Mouse (Mus musculus) spleen, postnatal 14 days (tissue): Measurements from ENCODE around the gene Pip.

ENCODE experiments used
- DNase-seq, 2 experiments: peaks; one replicate each; pipeline ENCODE4 v3.0.0; 2021 to 2022; ENCODE audit warnings: low spot score in 2 of 2

Pip gene

DNA sequence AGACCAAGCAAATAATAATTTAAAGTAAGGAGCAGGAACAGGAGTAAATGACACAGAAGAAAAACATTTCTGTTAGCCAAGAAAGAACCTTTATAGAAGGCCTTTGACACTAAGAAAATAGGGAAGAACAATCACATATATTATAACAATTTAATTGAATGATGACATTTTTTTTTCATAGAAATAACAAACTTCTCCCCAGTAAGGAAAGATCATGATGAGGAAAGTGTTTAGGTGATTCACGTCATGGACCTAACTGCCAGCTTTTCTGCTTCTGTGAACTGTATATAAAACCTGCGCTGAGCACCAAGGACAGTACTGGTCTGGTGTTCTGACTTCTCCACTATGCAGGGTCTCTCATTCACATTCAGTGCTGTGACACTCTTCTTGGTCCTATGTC lies at the start of gene Pip:
Gene Pip, plus strand, starts transcription at position 301 of the 400 bp plus-strand sequence.
- no peak for DNase-seq

DNA sequence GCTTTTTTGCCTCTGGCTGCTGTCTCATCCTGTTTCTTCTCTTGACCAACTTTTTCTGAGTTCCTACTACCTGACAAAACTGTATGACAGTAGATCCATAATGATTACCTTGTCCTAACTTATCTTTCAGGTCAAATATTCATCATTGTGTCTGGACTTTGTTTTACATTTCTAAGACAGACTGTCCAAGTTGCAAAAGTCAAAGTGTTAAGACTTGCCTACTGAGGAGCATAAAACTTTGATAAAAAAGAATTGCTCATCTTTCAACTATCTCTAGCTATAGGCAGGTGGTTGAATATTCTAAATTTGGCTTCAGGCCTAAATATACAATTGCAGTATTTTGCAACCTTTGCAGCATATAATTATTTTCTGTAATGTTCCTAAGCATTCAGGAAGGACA lies 23.2 kb upstream of the Pip start:
- no peak for DNase-seq

DNA sequence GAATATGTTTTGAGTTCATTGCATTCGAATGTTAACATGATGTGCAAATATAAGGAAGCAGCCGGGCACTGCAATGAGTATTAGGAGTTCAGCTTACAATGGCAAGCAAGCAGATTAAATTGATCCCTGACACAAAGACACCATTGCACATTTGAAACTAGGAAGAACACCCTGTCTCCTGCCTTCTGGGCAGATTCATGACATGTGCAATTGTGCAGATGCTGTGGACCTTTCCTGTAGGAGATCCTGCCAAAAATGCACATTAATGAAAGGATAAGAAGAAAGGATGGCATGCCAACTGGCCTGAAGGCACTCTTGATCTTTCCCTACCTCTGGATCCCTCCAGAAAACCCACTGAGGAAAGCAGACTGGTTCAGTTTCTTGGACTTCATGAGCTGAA lies 17.8 kb upstream of the Pip start:
- DNase-seq: no peak

DNA sequence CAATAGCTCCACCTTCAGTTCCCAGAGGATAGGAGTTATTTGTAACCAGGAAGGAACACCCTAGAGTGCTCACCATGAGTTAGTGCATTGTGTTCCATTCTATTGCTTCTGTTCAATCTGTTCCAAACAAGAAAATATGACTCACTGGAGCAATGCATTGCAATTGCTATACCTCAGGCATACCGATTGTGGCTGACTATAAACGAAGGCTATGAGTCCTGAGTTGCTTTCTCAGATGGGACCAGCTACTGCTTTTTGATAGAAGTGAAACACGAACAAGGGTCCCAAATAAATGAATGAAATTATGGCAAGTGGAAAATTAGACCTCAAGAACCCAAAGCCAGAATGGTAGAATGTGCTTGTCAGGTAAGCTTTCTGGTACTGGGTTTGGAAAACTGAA lies 5.4 kb downstream of the Pip start, which contains the start of gene Sval2:
Gene Sval2, plus strand, starts transcription at position 301 of the 400 bp plus-strand sequence.
- no peak for DNase-seq

DNA sequence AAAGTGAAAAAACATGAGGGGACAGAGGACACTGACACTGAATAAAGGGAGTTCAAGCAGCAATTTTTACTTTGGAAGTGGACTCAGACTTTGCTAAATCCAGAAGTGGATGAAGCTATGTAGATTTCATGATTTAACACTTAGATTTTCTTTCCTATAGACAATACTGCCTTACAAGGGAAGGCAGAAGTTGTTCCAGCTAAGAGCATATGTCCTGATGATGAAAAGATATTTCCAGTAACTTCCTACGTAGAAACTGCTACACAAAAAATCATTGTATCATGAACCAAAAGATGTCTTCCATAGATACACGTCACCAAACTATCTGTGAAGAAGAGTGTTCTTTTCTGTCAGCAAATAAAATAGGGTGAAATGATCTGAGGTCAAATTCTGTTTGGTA lies 16.7 kb downstream of the Pip start:
- no peak for DNase-seq
